Mouse (Mus musculus) splenic B cell, adult 2 months (primary cell): ENCODE results near the gene Mrpl43.

Experiments
- DNase-seq: peaks from one replicate; pipeline ENCODE4 v3.0.0-alpha.2; 2011; ENCODE audit warnings: low read depth, low spot score
- H3K27me3 ChIP-seq: 2 replicates; pipeline ENCODE4 v1.6.1; 2012; ENCODE audit warnings: mild to moderate bottlenecking, low read length, moderate library complexity, mixed read lengths; ENCODE audit not compliant: control insufficient read depth, poor library complexity, insufficient read depth, severe bottlenecking
- H3K36me3 ChIP-seq: 2 replicates; pipeline ENCODE4 v1.6.1; 2012; ENCODE audit warnings: mild to moderate bottlenecking, low read length, moderate library complexity, mixed read lengths; ENCODE audit not compliant: control insufficient read depth, poor library complexity, insufficient read depth, severe bottlenecking

The Mrpl43 gene

DNA sequence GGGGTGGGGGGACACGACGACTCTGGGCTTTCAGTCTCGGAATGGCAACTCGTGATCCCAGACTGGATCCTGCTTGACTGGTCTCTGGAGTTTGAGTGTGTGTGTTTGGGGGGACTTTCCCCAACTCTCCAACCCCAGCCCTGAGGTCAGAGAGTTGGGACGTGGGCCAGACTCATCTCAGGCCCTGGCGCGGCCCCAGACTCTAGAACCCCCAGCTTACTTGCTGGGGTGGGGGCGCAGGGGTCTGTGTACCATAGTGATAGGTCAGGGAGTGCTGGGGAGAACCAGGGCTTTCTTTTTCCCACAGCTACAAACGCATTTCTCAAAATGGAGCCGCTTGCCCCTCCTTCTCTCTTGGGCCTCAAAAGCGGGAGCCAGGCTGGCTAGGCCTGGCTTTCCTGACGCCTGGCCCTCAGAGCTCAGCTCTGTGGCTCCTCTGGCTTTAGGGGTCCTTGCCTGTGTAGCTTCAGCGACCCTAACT is 12.1 kb upstream of the Mrpl43 start:
- no peak for DNase-seq
- Histone ChIP-seq H3K27me3 (no peaks in the 10 kb centered on the region; the same call in 1 of the 2 replicates), H3K36me3 (no peaks in the 10 kb centered on the region)

DNA sequence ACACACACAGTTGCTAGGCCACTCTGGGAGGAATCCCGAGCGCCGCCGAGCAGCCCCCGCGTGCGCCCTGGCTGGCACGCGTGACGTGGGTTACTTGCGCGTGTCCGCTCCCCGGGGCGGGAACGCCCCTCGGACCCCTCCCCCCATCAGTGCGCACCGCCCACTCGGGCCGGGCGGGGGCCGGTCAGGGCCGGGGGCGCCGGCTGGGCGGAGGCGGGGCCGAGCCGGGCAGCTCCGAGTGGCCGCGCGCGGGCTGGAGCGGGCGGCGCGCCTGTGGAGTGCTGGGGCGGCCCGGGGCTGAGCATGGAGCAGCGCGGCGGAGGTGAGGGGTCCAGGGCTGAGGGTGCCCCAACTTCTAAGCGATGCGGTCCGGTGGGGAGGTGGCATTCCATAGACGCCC is 11.7 kb upstream of the Mrpl43 start:
- Histone ChIP-seq H3K36me3 (no peaks in the 10 kb centered on the region), H3K27me3 (no peaks in the 10 kb centered on the region; the same call in 1 of the 2 replicates)
- peak; percentile 65 for DNase-seq

DNA sequence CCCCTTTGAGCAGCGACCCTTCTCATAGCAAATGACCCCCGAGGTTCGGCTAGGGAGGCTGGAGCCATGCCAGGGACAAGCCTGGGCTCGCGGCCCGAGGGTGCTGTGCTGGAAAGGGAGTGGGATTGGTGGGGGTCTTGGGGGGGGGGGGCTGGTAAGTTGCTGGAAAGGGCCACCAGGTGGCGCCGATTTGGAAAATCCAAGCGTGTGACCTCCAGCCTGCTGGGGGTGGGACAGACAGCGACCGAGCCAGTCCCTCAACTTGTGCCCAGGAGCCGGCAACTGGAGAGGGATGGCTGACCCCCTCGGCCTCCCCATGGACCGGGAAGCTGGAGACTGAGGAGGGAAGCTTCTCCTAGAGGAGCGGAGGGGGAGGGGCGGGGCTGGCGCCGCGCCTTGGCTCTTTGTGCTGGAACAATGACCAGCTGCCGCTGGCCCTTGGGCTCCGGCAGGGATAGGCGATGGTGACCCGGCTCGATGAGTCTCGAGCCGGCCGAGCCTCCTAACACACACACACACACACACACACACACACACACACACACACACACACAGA is 11.1 kb upstream of the Mrpl43 start:
- Histone ChIP-seq H3K36me3 (no peaks in the 10 kb centered on the region), H3K27me3 (no peaks in the 10 kb centered on the region; the same call in 1 of the 2 replicates)
- DNase-seq, result peak; percentile 47

DNA sequence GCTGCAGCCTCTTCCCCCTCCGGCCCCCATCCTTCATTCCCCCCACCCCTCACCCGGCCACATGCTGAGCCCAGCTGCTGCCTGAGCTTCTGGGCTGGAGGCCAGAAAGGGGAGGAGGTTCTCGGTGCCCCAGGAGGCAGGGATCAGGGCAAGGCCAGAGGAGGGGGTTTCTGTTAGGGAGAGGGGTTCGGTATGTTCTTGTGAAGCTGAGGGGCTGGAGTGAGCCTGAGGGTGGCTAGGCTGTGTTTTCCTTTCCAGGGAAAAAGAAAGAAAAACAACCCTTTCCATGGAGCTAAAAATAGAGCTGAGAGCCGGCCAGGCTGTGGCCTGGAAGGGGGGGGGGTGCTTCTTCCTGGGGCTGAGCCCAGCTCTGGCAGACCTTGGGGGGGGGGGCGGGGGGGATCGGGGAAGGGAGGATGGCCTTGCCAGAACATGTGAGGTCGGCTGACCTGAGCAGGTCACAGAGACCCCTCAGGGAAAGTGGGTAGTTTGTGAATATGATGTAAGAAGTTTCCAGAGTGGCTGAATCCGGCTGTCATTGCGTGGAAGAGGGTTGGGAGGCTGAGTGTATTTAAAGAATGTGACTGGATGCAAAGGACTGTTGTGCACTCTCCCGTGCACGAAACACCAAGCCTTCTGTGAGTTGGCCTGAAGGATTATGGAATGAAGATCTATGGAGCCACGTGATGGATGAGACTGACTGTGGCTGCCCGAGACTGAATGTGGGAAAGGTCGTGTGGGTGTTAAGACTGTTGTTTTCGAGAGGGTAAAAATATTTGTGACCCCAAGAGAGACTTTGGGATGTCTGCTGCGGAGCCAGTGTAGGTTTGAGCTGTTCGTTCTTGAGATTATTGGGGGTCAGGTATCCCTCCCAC is 10.3 kb upstream of the Mrpl43 start:
- H3K36me3 ChIP-seq, result no peaks in the 10 kb centered on the region; the same call in 1 of the 2 replicates
- DNase-seq, result no peak
- no peaks in the 10 kb centered on the region; the same call in 1 of the 2 replicates for H3K27me3 ChIP-seq

DNA sequence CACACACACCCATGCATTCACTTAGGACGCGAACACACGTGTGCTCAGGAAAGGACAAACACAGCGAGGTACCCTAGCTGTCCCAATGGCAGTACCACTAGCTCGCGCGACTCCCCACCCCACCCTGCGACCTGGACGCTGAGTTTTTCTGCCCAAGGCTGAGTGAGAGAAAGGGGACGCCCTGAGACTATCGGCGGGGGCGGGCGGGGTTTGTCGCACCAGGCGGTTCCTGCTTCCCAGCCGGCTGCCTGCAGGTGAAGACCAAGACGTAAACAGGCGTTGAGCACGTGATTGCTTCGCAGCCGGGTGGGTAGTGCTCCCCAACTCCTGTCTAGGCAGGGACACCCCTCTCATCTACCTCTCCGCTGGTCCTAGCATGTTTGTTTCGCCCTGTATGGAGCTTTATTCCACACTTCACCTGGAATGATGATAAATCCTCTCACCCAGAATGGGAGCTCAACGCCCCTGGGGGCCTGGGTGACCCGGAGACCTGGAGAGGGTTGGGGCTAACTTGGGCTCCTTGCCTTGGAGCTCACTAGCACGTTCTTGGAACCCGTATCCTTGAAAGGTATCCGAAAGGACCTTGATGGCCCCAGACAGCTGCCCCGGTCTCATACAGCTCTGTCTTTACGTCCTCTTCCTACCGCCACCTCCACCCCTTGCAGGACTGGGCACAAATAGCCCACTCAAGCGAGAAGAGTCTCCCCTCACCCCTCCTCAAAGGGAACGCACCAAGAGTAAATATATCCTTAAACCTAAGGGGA is 9.5 kb upstream of the Mrpl43 start:
- peak; percentile 69 for DNase-seq
- H3K36me3 ChIP-seq, result peaks cover 4% of the 10 kb centered on the region; the same call in 1 of the 2 replicates
- no peaks in the 10 kb centered on the region; the same call in 1 of the 2 replicates for H3K27me3 ChIP-seq

DNA sequence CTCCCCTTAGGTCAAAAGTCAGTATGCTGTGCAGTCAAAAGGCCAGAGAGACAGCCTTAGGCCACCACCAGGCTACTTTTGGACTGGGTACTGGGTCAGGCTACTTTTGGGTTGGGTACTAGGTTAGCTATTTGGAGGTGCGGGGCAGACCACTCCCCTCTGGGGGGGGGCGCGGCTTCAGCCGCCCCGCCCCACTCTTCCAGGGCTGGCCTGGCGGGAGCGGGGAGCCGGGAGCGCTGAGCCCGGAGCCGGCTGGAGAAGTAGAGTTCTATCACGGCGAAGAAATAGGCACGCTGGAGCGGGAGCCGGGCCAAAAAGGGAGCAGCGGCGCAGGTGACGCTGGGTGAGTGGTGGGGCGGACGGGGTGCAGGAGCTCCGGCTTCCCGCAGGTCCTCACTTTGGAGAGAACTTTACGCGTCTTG is 8.8 kb upstream of the Mrpl43 start:
- Histone ChIP-seq H3K27me3 (no peaks in the 10 kb centered on the region; the same call in 1 of the 2 replicates), H3K36me3 (peaks cover 5% of the 10 kb centered on the region)
- DNase-seq, result no peak

DNA sequence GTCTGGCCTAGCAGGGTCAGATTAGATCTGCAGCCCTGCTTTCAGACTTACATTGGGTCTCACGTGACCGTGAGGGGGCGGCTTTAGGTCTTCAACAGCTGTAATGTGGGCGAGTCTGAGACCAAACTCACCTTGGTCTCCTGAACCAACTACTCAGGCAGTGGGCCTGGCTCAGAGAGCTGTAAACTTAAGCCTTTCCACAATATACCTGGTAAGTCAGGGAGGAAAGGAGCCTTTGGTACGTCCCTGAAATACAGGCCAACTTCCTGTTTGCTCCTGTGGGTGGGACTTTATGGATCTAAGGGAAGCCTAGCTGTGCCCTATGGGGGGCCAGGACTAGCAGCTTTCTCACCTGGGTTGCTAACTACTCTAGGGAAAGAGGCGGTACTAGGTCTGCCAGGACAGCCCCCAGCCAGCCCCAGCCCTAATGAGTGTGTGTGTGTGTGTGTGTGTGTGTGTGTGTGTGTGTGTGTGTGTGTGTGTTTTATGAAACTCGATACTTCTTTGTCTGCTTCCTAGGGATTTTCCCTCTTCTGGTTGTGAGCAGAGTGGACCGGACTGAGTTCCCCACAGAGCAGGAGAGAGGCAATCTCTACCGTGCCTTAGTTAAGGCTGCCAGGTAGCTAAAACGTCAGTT is 8.2 kb upstream of the Mrpl43 start, which contains the start of gene Lzts2:
Lzts2 (plus strand) TSS at position 80 of the 637 bp plus-strand sequence.
- peaks cover 5% of the 10 kb centered on the region for H3K36me3 ChIP-seq
- H3K27me3 ChIP-seq, result no peaks in the 10 kb centered on the region; the same call in 1 of the 2 replicates
- peak; percentile 55 for DNase-seq

DNA sequence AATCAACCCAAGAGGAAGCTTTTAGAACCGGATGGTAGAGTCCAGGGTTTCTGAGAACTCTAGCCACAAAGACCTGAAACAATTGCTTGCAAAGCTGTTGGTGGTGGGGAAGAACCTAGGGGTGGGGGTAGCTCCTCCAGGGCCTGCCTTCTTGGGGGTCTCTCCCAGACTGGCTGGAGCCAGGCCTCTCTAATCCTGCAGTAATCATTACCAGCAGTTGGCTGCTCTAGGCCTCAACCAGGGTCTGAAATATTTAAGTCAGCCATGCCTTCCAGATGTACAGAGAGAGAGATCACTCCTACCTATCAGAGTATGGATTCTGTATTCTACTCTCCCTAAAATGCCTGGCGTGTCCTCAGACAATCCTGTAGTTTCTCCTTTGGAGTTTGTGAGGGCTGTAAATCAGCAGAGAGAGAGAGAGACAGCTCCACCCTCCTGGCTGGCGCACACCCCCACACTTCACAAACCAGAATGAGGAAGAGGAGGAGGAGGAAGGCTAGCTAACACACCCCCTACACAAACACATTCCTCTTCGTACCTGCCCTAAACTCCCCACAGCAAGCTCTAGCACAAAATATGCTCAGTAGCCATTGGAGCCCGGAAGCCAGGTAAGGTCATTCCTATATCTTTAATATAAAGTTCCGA is 7.5 kb upstream of the Mrpl43 start:
- Histone ChIP-seq H3K36me3 (peaks cover 5% of the 10 kb centered on the region), H3K27me3 (no peaks in the 10 kb centered on the region; the same call in 1 of the 2 replicates)
- DNase-seq, result no peak

DNA sequence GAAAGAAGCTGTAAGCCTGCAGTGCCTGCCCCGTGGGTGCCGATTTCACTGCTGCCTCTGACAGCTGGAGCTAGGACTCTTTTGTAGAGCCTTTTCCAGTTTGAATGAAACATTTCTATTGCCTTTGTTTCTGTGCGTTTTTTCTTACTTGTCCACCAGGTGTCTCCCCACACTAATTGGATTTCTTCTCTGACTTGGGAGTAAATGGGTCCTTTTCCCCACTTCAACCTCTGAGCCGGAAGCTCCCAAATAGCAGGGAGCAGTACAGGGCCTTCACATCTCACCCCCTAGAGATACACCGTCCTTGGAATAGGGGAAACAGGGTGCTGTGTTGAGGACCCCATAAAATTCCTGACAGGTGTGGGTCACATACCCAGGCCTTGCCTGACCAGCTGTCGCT is 6.4 kb upstream of the Mrpl43 start:
- peak; percentile 43 for DNase-seq

DNA sequence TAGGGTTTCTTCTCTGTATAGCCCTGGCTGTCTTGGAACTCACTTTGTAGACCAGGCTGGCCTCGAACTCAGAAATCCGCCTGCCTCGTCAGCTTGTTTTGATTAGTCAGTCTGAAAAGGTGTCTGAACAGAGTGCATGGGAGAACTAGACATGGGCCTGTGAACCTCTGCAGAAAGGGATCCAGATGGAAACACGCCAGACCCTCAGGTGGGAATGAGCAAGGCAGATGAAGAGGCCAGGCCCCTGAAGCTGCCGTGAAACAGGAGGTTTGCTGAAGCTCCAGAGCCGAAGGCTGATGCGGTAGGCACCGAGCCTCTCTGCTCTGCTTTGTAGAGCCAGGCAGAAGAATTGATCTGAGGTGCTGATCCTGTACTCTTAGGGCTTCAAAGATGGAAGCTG is 6.0 kb upstream of the Mrpl43 start:
- no peak for DNase-seq
- Histone ChIP-seq H3K27me3 (no peaks in the 10 kb centered on the region), H3K36me3 (peaks cover 5% of the 10 kb centered on the region)

More for the DNA sequence above, 6.4 kb upstream of the Mrpl43 start:
- Histone ChIP-seq H3K36me3 (peaks cover 5% of the 10 kb centered on the region), H3K27me3 (no peaks in the 10 kb centered on the region)

DNA sequence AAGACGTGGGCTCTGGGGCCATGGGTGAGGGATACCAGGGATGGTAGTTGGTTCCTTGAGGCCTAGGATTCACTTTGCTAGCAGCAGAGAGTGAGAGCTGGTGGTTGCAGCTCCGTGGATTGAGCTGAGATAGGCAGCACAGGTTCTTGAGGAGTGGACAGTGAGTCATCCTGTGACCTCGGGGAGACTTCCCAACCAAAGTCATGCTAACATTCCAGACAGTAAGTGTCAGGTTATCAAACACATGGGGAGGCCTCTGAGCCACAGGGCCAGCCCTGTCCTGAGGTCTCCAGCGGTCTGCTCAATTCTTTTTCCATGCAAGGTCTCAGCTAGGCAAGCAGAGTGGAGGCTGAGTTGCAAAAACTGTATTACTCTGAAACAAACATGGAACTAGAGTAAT is 4.4 kb upstream of the Mrpl43 start:
- no peak for DNase-seq
- H3K27me3 ChIP-seq, result no peaks in the 10 kb centered on the region

DNA sequence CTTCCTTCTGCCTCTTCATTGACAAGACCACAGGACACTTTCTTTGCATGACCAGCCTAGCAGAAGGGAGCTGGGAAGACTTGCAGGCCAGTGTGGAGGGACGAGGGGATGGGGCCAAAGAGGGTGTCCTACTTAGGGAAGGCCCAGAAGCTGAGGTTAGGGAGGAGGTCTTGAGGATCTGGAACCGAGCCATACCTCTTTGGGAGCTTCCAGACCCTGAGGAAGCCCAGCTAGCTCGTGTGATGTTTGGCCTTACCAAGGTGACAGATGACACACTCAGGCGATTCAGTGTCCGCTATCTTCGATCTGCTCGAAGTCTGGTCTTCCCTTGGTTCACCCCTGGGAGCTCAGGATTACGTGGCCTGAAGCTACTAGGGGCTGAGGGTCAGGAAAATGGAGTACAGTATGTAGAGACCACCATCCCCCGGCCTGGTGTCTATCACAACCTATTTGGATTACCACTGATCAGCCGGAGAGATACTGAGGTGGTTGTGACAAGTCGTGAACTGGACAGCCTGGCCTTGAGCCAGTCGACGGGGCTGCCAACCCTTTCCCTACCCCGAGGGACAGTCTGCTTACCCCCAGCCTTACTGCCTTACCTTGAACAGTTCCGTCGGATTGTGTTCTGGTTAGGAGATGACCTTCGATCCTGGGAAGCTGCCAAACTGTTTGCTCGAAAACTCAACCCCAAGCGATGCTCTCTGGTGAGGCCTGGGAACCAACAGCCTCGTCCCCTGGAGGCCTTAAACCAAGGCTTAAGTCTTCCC is 1.4 kb upstream of the Mrpl43 start:
- no peaks in the 10 kb centered on the region for H3K27me3 ChIP-seq
- DNase-seq, result no peak

More for the DNA sequence above, 4.4 kb upstream of the Mrpl43 start:
- peaks cover 5% of the 10 kb centered on the region for H3K36me3 ChIP-seq

DNA sequence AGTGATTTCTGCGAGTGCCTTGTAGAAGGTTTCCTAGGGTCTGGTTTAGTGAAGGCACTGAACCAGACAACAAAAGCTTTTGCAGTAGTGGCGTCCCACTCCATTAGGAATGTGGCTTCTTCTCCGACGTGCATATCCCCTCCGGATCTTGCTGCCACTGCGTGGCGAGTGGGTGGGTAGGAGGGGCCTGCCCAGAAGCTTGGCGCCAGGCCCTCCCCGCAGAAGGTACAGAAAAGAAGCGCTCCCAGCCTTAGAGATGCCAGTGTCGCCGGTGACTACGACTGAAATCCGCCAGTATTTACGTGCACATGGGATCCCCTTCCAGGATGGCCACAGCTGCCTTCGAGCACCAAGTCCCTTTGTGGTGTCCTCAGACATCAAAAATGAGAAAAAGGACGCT is 779 bp upstream of the Mrpl43 start:
- DNase-seq, result peak; percentile 16
- peaks cover 8% of the 10 kb centered on the region for H3K36me3 ChIP-seq
- H3K27me3 ChIP-seq, result no peaks in the 10 kb centered on the region

More for the DNA sequence above, 1.4 kb upstream of the Mrpl43 start:
- peaks cover 8% of the 10 kb centered on the region for H3K36me3 ChIP-seq
